Mouse (Mus musculus) heart, postnatal 10 days (tissue): ENCODE measurements around the gene Il1rn. TPM values are rescaled to one million over a fixed set of nuclear protein-coding genes. Genes with fewer than 3 reads are reported as not detected.

Experiments
- DNase-seq, 2 experiments: peaks; one replicate each; pipeline ENCODE4 v3.0.0; 2021
- intact Hi-C: fragments of 180-260 bp; cut with DNase I; formaldehyde crosslinking; loops from one replicate; pipeline ENCODE4 v1.15.1; 2025
- total RNA-seq, 2 experiments: library from RNA; stranded (reverse); gene quantifications; 2 replicates each; pipeline ENCODE4 v1.2.3; 2021

The Il1rn gene
- total RNA-seq, 2 experiments from 2014 or later, result 0.20 TPM; not detected in 1

- no peak for DNase-seq
- intact Hi-C loops, result no loop called here
Measured at GRCm38 (mm10) chr2:24378747-24379450, 42.2 kb downstream of the Il1rn start.

- intact Hi-C loops, result no loop called here
- no peak for DNase-seq
Measured at GRCm38 (mm10) chr2:24382456-24383230, 46.0 kb downstream of the Il1rn start.

- no peak for DNase-seq
Measured at GRCm38 (mm10) chr2:24383636-24384035, 47.0 kb downstream of the Il1rn start.

GRCm38 (mm10) chr2:24384393-24384792 lies 47.7 kb downstream of the Il1rn start:
- no peak for DNase-seq
- intact Hi-C loops, result no loop called here

More at GRCm38 (mm10) chr2:24383636-24384035, 47.0 kb downstream of the Il1rn start:
- intact Hi-C loops, result no loop called here

GRCm38 (mm10) chr2:24385111-24385961 lies 48.7 kb downstream of the Il1rn start:
- intact Hi-C loops, result no loop called here
- DNase-seq, result no peak

GRCm38 (mm10) chr2:24386158-24386963 lies 49.7 kb downstream of the Il1rn start:
- no peak for DNase-seq
- intact Hi-C loops, result no loop called here

- no peak for DNase-seq
- intact Hi-C loops, result no loop called here
Measured at GRCm38 (mm10) chr2:24386964-24387320, 50.3 kb downstream of the Il1rn start.

- DNase-seq, result no peak
- intact Hi-C loops, result no loop called here
Measured at GRCm38 (mm10) chr2:24387361-24388283, 51.0 kb downstream of the Il1rn start.

- intact Hi-C loops, result no loop called here
- no peak for DNase-seq
Measured at GRCm38 (mm10) chr2:24393251-24393650, 56.6 kb downstream of the Il1rn start.

- intact Hi-C loops, result no loop called here
- no peak for DNase-seq
Measured at GRCm38 (mm10) chr2:24397115-24397514, 60.5 kb downstream of the Il1rn start.

GRCm38 (mm10) chr2:24400711-24401110 lies 64.1 kb downstream of the Il1rn start:
- intact Hi-C loops, result no loop called here
- no peak for DNase-seq

Other genes with a start within 250 kb of the Il1rn start
- gene Tbpl2, start 240.3 kb upstream of the Il1rn start, total RNA-seq, result not detected
- not detected for gene Il1f8, start 183.7 kb upstream of the Il1rn start, total RNA-seq
- gene Il1f9, start 150.4 kb upstream of the Il1rn start, total RNA-seq, result not detected
- not detected for gene Il1f6, start 121.4 kb upstream of the Il1rn start, total RNA-seq
- gene Il1f5, start 59.9 kb upstream of the Il1rn start, total RNA-seq, result not detected
- not detected for gene Il1f10, start 45.7 kb upstream of the Il1rn start, total RNA-seq
- 1 to 10 TPM; 1.3 to 2.2 TPM for gene Psd4, start 30.7 kb downstream of the Il1rn start, total RNA-seq
- gene Pax8, start 138.7 kb downstream of the Il1rn start, total RNA-seq, result not detected